Comparison of ENCODE assay signal across 8 mouse cellular contexts in the genomic region with DNA sequence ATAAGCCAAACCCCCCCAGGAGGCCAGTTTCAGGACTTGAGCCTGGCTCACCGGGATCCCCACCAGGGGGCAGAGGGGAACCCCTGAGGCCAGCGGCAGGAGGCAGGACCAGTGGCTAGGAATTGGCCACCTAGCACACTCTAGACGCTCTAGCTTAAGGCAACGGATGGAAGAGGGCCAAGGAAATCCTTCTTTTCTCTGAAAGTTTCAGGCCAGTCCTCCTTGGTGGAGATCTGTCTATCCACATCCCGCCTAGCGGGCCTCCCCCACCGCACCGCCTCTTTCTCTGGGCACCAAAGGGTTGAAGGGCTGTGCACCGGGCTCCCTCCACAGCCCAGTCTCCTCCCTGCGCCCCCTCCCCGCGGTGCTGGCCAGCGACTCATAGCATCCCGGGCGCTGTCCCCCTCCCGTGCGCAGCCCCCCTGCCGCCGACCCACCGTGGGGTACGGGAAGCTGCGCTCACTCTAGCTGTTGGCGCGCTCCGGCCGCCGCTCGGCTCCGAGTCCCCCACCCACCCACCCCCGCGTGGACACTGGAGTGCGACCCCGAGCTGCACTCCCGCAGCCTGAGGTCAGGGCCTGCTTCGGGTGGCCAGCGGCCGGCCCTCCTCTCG. TPM values are rescaled to one million over a fixed set of nuclear protein-coding genes. Genes with fewer than 3 reads are reported as not detected.
DNase-seq lines count a peak whose midpoint lies in the region; ATAC-seq lines count a peak whose summit lies in the region.

No protein-coding gene starts in this region.

- no peaks in the 10 kb centered on the region for H3K4me1 ChIP-seq in hindbrain, embryonic 11.5 days (replicated peaks; ENCODE audit: control insufficient read depth, insufficient read depth, low read length)
- H3K4me1 ChIP-seq in lung, embryonic 15.5 days, result peaks cover 13% of the 10 kb centered on the region; the same call in 1 of the 2 replicates

- no peaks in the 10 kb centered on the region for H3K9me3 ChIP-seq in hindbrain, embryonic 11.5 days (ENCODE audit: control insufficient read depth, low read length)
- H3K9me3 ChIP-seq in lung, embryonic 15.5 days, result no peaks in the 10 kb centered on the region

- peak; percentile 84 for ATAC-seq in hindbrain, embryonic 11.5 days (ENCODE audit: low FRiP score)
- peak; percentile 64 for ATAC-seq in lung, embryonic 15.5 days (ENCODE audit: borderline replicate concordance, extremely low read depth, low FRiP score, low TSS enrichment)

- peak overlapping the region; percentile 76 for H3K9ac ChIP-seq in hindbrain, embryonic 11.5 days (ENCODE audit: low read depth, low read length)
- peak overlapping the region; percentile 72 for H3K9ac ChIP-seq in lung, embryonic 15.5 days

- DNase-seq in R1 (ENCODE audit: low read depth, low spot score), result peak; percentile 24
- peak; percentile 81 to 85 for DNase-seq in cerebellum, postnatal 10 days
- peak; percentile 40 to 50 for DNase-seq in frontal cortex, postnatal 14 days (ENCODE audit: low spot score in 2 of 2)
- peak; percentile 78 for DNase-seq in hindbrain, embryonic 11.5 days (ENCODE audit: low spot score)
- peak; percentile 42 for DNase-seq in layer of hippocampus, adult 9-10 months (ENCODE audit: low spot score)
- peak; percentile 59 for DNase-seq in ovary, postnatal 10 days (ENCODE audit: low spot score)
- DNase-seq in urinary bladder, adult 2 months (ENCODE audit: low spot score), result peak; percentile 48

- H3K4me2 ChIP-seq in hindbrain, embryonic 11.5 days (replicated peaks; ENCODE audit: low read depth, low read length), result peak overlapping the region; percentile 81
- peak overlapping the region; percentile 94 for H3K4me2 ChIP-seq in lung, embryonic 15.5 days

- H3K36me3 ChIP-seq in hindbrain, embryonic 11.5 days (ENCODE audit: control insufficient read depth, insufficient read depth, low read length), result no peaks in the 10 kb centered on the region
- H3K36me3 ChIP-seq in lung, embryonic 15.5 days, result no peaks in the 10 kb centered on the region

- WGBS in hindbrain, embryonic 11.5 days, result 2% methylated on average over 34 of the region's 38 CpGs
- WGBS in lung, embryonic 15.5 days, result under 1% methylated on average over 37 of the region's 38 CpGs

- peak overlapping the region; percentile 68 for H3K4me3 ChIP-seq in hindbrain, embryonic 11.5 days (ENCODE audit: low read depth, low read length)
- H3K4me3 ChIP-seq in lung, embryonic 15.5 days, result peak overlapping the region; percentile 72

- H3K27ac ChIP-seq in hindbrain, embryonic 11.5 days (ENCODE audit: low read depth, low read length), result peak overlapping the region; percentile 76
- peak overlapping the region; percentile 78 for H3K27ac ChIP-seq in lung, embryonic 15.5 days

- H3K27me3 ChIP-seq in hindbrain, embryonic 11.5 days (ENCODE audit: control insufficient read depth, insufficient read depth, low read length), result no peaks in the 10 kb centered on the region
- 0 out of 2 replicates have a peak, but pooled peaks cover 2% of the 10 kb centered on the region for H3K27me3 ChIP-seq in lung, embryonic 15.5 days

RNA-seq across cellular contexts. Expression of a gene that starts 0.4 kb away (rescaled TPM):
- polyA plus RNA-seq in hindbrain, embryonic 11.5 days (2014; fragmentation: Nextera tagmentation; extraction: Ambion mirVana), result 2.3 and 2.5 TPM in 2 replicates
- 2.8 and 2.9 TPM in 2 replicates for polyA plus RNA-seq in lung, embryonic 15.5 days (2015; fragmentation: Nextera tagmentation; extraction: Ambion mirVana)
- polyA plus RNA-seq in urinary bladder, adult 2 months (2012; rRNA removed), result 54.4 and 91.7 TPM in 2 replicates

Comparison
In these comparisons a context has a peak if more than half of its experiments do, and no peak if none do; other contexts are left out.
1. Peak in every context shown above with its lines: DNase-seq, ATAC-seq, H3K4me3 ChIP-seq and H3K27ac ChIP-seq.
2. DNase-seq: peak in every context shown above with its lines; median percentile 83 in cerebellum, postnatal 10 days; 78 in hindbrain, embryonic 11.5 days; 59 in ovary, postnatal 10 days; 48 in urinary bladder, adult 2 months; 45 in frontal cortex, postnatal 14 days; 42 in layer of hippocampus, adult 9-10 months; 24 in R1.
3. RNA of a gene that starts 0.4 kb away (polyA plus RNA-seq): 54.4 to 91.7 TPM in urinary bladder, adult 2 months; 2.8 to 2.9 TPM in lung, embryonic 15.5 days and 2.3 to 2.5 TPM in hindbrain, embryonic 11.5 days; every median in the first group is over 10 times any median in the second.